Mouse (Mus musculus) gastrocnemius, postnatal 10 days (tissue): ENCODE measurements at regions not wholly inside any gene's neighbourhood (a gene's known extent, or its start where the extent isn't known, plus 50 kb on each side); places are given as distances from the start of the nearest gene placed in this dataset.
A peak's percentile ranks its signal among the peaks of the same experiment; 100 is the strongest.

ENCODE experiments used
- DNase-seq: peaks from one replicate; pipeline ENCODE4 v3.0.0; 2021; ENCODE audit warnings: mixed read lengths

DNA sequence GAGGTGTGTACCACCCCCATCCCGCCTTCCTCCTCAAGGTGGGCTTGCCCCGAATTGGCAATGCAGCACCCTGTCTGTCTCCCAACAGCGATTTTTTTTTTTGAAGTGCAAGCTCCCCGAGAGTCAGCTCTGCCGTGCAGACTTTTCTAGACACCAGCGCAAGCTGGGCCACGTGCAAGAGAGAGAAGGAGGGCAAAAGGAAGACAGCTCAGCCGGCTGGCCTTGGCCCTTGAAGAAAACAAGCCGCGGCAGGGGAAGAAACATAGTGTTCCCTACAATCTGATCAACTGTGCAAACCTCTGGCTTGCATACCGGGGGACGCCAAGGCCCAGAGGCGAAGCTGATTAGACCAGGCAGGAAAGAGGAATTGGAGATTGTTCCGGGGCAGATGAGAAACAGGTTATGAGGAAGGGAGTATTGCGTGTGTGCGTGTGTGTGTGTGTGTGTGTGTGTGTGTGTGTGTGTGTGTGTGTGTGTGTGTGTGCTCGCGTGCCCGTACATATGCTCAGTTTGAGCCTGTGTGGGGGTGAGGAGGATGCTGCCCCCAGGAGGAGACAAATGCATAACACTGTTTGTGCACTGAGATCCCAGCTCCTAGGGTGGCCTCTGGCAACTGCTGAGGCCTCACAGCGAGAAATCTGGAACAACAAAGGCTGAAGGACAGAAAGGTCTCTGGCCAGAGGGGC lies 83.2 kb upstream of the Zfp648 start:
- DNase-seq: peak; percentile 20

GRCm38 (mm10) chr1:154118374-154119004 lies 82.5 kb upstream of the Zfp648 start:
- DNase-seq: peak; percentile 75

- no peak for DNase-seq
These were observed 81.4 kb upstream of the Zfp648 start for GRCm38 (mm10) chr1:154119611-154120010.

DNA sequence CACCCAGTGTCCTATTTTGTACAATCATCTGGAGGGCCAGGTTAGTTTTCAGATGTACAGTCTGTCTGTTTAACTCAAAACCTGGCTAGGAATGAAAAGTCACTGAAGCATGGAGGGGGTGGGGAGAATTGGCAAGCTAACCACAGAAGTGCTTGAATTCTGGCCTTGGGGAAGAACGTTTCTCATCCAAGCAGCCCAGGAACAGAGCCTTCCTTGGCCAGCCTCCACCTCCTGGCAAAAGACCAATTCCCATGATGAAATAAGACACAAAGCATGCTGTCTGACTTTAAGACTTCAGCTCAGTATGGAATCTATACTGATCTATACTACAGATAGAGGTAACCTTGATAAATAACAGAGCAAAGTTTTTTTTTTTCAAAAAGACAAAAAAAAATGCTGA lies 80.3 kb upstream of the Zfp648 start:
- peak; percentile 59 for DNase-seq

- DNase-seq: no peak
These were observed 76.0 kb upstream of the Zfp648 start for GRCm38 (mm10) chr1:154124981-154125380.

DNA sequence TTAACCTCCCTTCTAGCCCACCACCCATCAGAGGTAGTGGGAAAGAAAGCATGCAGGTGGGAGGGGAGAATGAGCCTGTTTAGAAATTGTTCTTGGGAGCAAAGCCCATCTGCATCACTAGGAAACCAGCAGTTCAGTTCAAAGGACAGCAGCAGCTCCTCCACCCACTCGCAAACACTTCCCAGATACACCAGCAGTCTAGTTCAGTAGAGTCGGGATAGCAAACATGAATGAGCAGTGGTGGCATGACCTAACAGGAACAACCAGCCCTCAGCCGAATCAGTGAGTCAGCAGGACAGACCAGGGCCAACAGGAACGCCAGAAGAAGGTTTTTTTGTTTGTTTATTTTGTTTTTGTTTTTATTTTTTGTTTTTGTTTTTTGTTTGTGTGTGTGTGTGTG lies 74.5 kb upstream of the Zfp648 start:
- no peak for DNase-seq

DNA sequence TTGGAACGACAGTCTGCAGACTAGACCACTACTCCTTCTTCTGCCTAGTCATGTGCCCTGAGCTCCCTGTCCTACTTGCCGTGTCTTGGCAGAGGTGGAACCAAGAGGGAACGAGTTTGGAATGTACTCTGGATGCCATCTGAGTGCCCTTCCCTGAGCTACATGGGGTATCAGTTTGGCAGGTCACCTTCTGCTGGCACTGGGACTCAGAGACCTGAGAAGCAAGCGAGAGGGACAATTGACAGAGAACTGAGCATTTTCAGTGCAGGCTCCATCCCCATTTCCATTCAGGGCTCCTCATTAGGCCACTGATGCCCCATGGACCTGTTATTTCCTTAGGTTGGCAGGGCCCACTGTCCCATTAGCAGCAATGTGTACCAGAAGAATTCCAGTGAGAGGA lies 61.5 kb upstream of the Zfp648 start:
- no peak for DNase-seq

DNA sequence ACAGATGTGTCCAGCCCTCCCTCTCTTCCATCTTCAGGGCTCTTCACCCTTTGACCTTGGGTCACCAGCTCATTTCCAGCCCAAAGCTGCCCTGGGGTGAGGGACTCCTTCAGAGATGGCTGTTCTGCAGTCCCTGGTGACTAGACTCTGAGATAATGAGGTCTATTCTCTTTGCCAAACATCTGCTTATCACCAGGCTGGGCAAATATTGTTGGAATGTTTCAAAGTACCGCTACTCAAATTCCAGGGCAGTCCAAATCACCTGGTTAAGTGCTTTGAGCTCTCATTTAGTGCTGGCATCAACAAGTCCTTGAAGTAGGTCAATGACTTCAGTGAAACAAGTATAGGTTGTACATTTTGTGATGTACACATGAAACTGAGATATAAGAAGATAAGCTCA lies 57.3 kb upstream of the Zfp648 start:
- DNase-seq: no peak

DNA sequence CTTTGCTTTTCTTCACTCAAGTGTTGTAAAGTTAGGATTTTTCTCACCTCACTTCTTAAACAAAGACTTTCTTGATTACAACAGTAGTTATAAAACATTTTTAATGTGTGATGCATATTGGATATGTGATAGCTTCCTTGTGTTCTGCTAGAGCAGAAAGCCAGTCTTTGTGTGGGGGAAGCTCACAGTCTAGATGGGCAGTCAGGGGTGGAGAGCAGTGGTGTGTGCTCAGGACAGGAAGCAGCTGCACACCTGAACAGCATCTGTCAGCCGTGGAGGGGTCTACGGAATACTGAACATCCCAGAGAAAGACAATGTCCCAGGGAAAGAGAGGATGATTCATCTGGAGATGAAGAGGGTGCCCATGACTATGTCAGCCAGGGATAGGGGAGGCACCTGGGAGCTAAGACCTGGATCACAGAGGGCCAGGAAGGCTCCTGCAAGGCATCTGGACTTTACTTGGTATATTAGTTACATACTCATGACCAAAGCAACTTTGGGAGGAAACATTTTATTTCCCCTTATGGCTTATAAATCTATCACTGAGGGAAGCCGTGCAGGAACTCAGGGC lies 53.9 kb upstream of the Zfp648 start:
- DNase-seq: no peak

DNA sequence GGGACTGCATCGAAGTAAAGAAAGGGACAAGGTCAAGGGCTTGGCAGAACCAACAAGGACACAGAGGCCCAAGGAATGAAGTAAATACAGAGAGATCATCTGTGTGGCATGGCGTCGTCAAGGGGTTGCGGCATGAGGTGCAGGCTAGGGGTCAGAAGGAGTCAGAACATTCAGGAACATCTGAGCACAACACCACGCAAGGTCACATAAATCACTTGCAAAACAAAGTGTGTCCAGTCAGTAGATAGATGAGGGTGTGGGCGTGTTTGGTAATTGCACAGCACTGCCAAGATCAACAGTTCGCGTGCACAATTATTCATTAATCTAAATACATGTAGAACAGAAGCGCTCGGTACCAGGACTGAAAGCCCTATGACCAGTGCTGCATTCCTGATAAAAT lies 52.0 kb upstream of the Zfp648 start:
- no peak for DNase-seq

DNA sequence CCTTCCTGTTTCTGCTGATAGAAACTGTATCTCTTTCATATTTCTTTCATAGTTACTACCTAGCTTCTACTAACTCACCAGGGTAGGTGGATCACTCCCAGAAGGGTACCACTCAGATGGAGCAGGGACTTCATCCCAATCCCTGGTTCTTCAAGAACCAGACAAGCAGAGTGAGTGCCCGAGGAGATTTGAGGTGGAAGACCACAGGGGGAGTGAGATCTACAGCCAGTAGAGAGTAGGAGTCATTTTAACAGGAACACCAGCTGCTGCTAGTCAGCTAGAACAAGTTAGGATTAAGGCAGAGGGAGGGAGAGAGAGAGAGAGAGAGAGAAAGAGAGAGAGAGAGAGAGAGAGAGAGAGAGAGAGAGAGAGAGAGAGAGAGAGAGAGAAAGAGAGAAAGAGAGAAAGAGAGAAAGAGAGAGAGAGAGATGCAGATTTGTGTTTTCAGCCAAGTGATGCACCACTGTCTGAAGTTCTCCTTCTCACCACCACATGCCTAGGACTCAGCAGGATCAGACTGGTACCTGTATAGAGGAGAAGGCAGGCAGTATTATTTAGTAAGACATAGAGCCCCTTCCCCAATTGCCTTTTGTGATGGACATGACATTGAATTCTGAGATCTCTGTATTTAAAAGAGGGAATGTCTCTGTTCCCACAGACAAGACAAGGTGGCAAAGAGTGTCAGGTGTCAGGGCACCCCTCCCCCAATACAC lies 51.4 kb upstream of the Zfp648 start:
- DNase-seq: no peak

GRCm38 (mm10) chr1:154150167-154150851 lies 50.7 kb upstream of the Zfp648 start:
- peak; percentile 72 for DNase-seq
